Mouse (Mus musculus) small intestine, adult 2 months (tissue): ENCODE data around the gene Ppp2r2c.

ENCODE experiments used
- CTCF ChIP-seq: fragments of 200-500 bp; IDR thresholded peaks from 2 replicates; pipeline ENCODE4 v1.5.1; 2012; ENCODE audit warnings: low read depth, mild to moderate bottlenecking, control low read depth, inconsistent platforms, low read length, moderate library complexity, mixed read lengths; ENCODE audit not compliant: insufficient replicate concordance, insufficient read length; ENCODE audit errors: extremely low read depth
- POLR2A ChIP-seq: fragments of 200-500 bp; IDR thresholded peaks from 2 replicates; pipeline ENCODE4 v1.6.1; 2012; ENCODE audit warnings: low read depth, mild to moderate bottlenecking, control low read depth, inconsistent platforms, low read length, moderate library complexity

DNA sequence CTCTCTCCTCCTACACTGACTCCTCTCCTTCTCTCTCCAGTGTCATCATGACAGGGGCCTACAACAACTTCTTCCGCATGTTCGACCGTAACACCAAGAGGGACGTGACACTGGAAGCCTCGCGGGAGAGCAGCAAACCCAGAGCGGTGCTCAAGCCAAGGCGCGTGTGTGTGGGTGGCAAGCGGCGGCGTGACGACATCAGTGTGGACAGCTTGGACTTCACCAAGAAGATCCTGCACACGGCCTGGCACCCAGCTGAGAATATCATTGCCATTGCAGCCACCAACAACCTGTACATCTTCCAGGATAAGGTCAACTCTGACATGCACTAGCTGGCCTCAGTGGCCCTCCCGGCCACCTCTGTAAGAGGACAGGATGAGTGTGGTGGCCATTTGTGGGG lies 84.0 kb downstream of the Ppp2r2c start:
- TF ChIP-seq CTCF: no peak
- TF ChIP-seq POLR2A: no peak
